Mouse (Mus musculus): ENCODE measurements around the gene Mepe. TPM values are rescaled to one million over a fixed set of nuclear protein-coding genes. Genes with fewer than 3 reads are reported as not detected.

Gene Mepe
- not detected in 2 replicates for polyA plus RNA-seq (2014; fragmentation: Nextera tagmentation; extraction: Ambion mirVana)

DNA sequence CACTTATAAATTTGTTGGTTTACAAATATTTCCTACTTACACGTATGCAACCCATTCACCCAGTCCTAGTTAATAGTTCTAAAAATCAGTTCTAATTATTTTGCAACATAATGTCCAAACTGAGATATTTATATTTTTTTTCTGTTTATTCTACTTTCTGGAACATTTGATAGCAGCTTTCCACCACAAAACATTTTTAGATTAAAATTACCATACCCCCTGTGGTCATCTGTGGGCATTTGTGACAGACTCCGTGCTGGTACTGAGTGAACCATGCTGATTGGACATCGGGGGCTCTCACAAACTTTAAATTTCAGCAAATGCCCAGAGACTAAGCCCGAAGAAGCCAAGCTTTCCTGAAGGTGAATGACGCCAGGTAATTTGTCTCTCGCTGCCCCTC, at the start of gene Mepe:
Gene Mepe (plus strand): TSS at position 301 of the 400 bp plus-strand sequence.
- Histone ChIP-seq H3K4me3 (replicated peaks; ENCODE audit: low read depth, low read length) (no peak within 1 kb of the TSS), H3K9ac (replicated peaks; ENCODE audit: low read length) (no peak within 1 kb of the TSS), H3K9me3 (ENCODE audit: control insufficient read depth, low read length) (no peaks in the 10 kb centered on the region), H3K4me2 (ENCODE audit: low read length) (no peak within 1 kb of the TSS), H3K27me3 (ENCODE audit: control insufficient read depth, insufficient read depth, low read length) (no peaks in the 10 kb centered on the region), H3K4me1 (ENCODE audit: control insufficient read depth, insufficient read depth, low read length) (no peaks in the 10 kb centered on the region), H3K27ac (replicated peaks; ENCODE audit: low read depth, low read length) (no peak within 1 kb of the TSS), H3K36me3 (ENCODE audit: control insufficient read depth, insufficient read depth, low read length) (no peaks in the 10 kb centered on the region)
- WGBS, result 86% methylated on average over 6 of the region's 6 CpGs
- DNase-seq (no peak), ATAC-seq (ENCODE audit: low FRiP score, low TSS enrichment) (no peak)

DNA sequence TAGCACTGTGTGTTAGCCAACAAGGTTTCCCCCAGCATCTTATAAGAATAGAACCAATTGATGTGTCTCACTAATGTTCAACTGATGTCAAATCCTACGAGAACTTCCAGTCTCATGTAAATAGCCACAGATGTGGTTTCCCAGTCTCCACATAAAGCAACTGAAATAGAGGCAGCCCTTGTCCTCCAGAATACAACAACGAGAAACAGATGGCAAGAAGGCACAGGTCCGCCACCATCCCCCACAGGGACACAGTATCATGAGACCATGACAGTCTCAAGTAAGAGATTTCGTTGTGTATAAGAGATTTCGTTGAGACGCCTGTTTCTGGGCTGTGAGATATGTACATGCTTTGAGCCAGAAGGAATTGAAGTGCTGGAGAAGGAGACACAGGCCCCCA, 30.9 kb upstream of the Mepe start:
- H3K4me3 ChIP-seq (replicated peaks; ENCODE audit: low read depth, low read length), result no peak overlapping the region
- H3K4me1 ChIP-seq (ENCODE audit: control insufficient read depth, insufficient read depth, low read length), result no peaks in the 10 kb centered on the region
- DNase-seq (no peak), ATAC-seq (ENCODE audit: low FRiP score, low TSS enrichment) (no peak)
- 83% methylated on average over 6 of the region's 6 CpGs for WGBS
- H3K27ac ChIP-seq (replicated peaks; ENCODE audit: low read depth, low read length), result no peak overlapping the region
- no peaks in the 10 kb centered on the region for H3K27me3 ChIP-seq (ENCODE audit: control insufficient read depth, insufficient read depth, low read length)
- no peaks in the 10 kb centered on the region for H3K36me3 ChIP-seq (ENCODE audit: control insufficient read depth, insufficient read depth, low read length)
- no peaks in the 10 kb centered on the region for H3K9me3 ChIP-seq (ENCODE audit: control insufficient read depth, low read length)
- H3K9ac ChIP-seq (replicated peaks; ENCODE audit: low read length), result no peak overlapping the region
- H3K4me2 ChIP-seq (ENCODE audit: low read length), result no peak overlapping the region

DNA sequence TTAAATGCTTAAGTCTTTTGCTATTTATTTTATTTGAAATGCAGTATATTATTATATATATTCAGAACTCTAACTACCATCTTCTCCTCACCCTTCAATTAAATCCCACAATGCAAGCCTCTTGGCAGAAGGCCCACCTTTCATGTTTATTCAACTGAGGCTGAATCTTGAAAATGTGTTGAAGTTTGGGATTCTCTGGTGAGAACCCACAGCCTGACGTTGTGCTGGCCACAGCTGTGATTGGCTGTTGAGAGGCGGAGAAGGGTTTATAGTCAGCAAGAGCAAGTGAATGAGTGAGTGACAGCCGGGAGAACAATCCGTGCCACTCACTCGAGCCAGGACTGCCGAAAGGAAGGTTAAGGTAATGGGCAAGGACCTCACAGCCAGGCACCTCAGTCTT, 26.1 kb upstream of the Mepe start, which contains the start of gene Ibsp:
Gene Ibsp (plus strand): TSS at position 178 of the 400 bp plus-strand sequence.
- H3K4me2 ChIP-seq (ENCODE audit: low read length), result no peak within 1 kb of the TSS
- ATAC-seq (ENCODE audit: low FRiP score, low TSS enrichment) (no peak), DNase-seq (peak; percentile 4)
- no peak within 1 kb of the TSS for H3K27ac ChIP-seq (replicated peaks; ENCODE audit: low read depth, low read length)
- WGBS, result 47% methylated on average over 6 of the region's 6 CpGs
- H3K9me3 ChIP-seq (ENCODE audit: control insufficient read depth, low read length), result no peaks in the 10 kb centered on the region
- no peak within 1 kb of the TSS for H3K4me3 ChIP-seq (replicated peaks; ENCODE audit: low read depth, low read length)
- no peaks in the 10 kb centered on the region for H3K27me3 ChIP-seq (ENCODE audit: control insufficient read depth, insufficient read depth, low read length)
- H3K9ac ChIP-seq (replicated peaks; ENCODE audit: low read length), result no peak within 1 kb of the TSS
- H3K36me3 ChIP-seq (ENCODE audit: control insufficient read depth, insufficient read depth, low read length), result no peaks in the 10 kb centered on the region
- H3K4me1 ChIP-seq (ENCODE audit: control insufficient read depth, insufficient read depth, low read length), result no peaks in the 10 kb centered on the region

DNA sequence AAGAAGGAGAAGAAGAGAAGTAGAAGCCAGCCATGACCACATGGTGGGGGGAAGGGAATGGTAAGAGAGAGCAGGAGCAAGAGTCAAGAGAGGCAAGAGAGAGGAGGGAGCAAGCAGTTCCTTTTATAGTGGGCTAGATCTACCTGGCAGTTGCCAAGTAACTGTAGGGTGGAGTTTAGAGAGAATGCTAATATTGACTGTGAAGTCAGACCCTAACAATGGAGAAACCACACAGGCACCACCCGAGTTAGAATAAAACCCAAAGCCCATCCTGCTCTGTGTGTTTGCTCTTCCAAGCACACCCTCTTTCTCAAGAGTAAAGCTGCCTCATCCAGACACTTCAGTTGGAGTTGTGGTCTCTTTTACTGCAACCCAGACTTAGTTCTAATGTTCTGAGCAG, 11.1 kb upstream of the Mepe start:
- no peaks in the 10 kb centered on the region for H3K36me3 ChIP-seq (ENCODE audit: control insufficient read depth, insufficient read depth, low read length)
- H3K27ac ChIP-seq (replicated peaks; ENCODE audit: low read depth, low read length), result no peak overlapping the region
- no peaks in the 10 kb centered on the region for H3K9me3 ChIP-seq (ENCODE audit: control insufficient read depth, low read length)
- no peak for DNase-seq
- H3K4me2 ChIP-seq (ENCODE audit: low read length), result no peak overlapping the region
- no peak overlapping the region for H3K9ac ChIP-seq (replicated peaks; ENCODE audit: low read length)
- H3K27me3 ChIP-seq (ENCODE audit: control insufficient read depth, insufficient read depth, low read length), result no peaks in the 10 kb centered on the region
- no peak overlapping the region for H3K4me3 ChIP-seq (replicated peaks; ENCODE audit: low read depth, low read length)
- no peaks in the 10 kb centered on the region for H3K4me1 ChIP-seq (ENCODE audit: control insufficient read depth, insufficient read depth, low read length)
- 54% methylated on average over 1 of the region's 1 CpGs for WGBS
- ATAC-seq (ENCODE audit: low FRiP score, low TSS enrichment), result no peak

DNA sequence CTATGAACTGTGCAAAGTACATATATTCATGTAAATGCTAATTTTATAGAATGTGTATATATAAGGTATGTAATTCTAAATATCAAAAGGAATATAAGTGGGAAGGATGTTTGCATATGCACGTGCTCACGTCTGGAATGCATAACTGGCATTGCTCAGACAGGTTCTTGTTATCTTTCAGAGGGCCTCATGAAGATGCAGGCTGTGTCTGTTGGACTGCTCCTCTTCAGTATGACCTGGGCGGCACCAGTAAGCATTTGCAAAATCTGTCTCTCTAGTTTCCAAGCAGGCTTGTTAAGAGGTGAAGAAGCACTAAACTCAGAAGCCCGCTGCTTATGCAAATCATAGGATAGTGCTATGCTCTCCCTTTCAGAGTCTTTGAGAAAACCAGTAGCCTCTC, 1.8 kb downstream of the Mepe start:
- H3K4me2 ChIP-seq (ENCODE audit: low read length), result no peak overlapping the region
- no peaks in the 10 kb centered on the region for H3K4me1 ChIP-seq (ENCODE audit: control insufficient read depth, insufficient read depth, low read length)
- no peak overlapping the region for H3K27ac ChIP-seq (replicated peaks; ENCODE audit: low read depth, low read length)
- no peak for ATAC-seq (ENCODE audit: low FRiP score, low TSS enrichment)
- no peak for DNase-seq
- no peak overlapping the region for H3K9ac ChIP-seq (replicated peaks; ENCODE audit: low read length)
- no peaks in the 10 kb centered on the region for H3K27me3 ChIP-seq (ENCODE audit: control insufficient read depth, insufficient read depth, low read length)
- H3K4me3 ChIP-seq (replicated peaks; ENCODE audit: low read depth, low read length), result no peak overlapping the region
- H3K9me3 ChIP-seq (ENCODE audit: control insufficient read depth, low read length), result no peaks in the 10 kb centered on the region
- H3K36me3 ChIP-seq (ENCODE audit: control insufficient read depth, insufficient read depth, low read length), result no peaks in the 10 kb centered on the region
- WGBS, result 73% methylated on average over 4 of the region's 4 CpGs

DNA sequence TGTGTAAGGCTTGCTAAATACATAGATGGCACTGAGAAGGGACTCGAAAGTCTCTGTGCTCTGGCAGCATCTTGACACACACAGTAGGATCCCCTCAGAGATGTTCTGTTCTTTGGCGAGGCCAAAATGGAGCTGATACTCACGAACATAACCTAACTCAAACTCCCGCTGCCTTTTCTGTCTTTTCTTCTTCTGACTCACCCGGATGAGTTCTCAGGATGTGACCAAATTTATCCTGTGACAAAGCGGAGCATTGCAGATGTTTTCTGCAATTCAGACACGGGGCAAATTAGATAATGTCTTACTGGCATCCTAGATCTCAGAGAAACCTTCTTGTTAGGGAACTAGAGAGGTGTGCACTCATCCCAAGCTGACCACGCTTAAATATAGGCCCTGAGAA, 2.3 kb downstream of the Mepe start:
- no peak overlapping the region for H3K4me2 ChIP-seq (ENCODE audit: low read length)

DNA sequence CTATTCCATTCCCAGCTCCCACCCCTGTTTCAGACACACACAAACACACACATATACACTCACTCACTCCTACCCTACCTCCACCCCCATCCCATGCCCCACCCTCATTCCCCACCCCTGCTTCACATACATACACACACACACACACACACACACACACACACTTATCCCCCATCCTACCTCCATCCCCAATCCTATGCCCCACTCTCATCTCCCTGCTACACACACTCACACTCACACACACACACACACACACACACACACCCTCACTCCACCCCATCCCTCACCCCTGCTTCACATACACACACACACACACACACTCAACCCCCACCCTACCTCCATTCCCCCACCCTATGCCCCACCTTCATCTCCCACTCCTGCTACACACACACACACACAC, 2.7 kb downstream of the Mepe start:
- Histone ChIP-seq H3K4me1 (ENCODE audit: control insufficient read depth, insufficient read depth, low read length) (no peaks in the 10 kb centered on the region), H3K27ac (replicated peaks; ENCODE audit: low read depth, low read length) (no peak overlapping the region), H3K36me3 (ENCODE audit: control insufficient read depth, insufficient read depth, low read length) (no peaks in the 10 kb centered on the region), H3K4me3 (replicated peaks; ENCODE audit: low read depth, low read length) (no peak overlapping the region), H3K9ac (replicated peaks; ENCODE audit: low read length) (no peak overlapping the region), H3K4me2 (ENCODE audit: low read length) (no peak overlapping the region), H3K9me3 (ENCODE audit: control insufficient read depth, low read length) (no peaks in the 10 kb centered on the region), H3K27me3 (ENCODE audit: control insufficient read depth, insufficient read depth, low read length) (no peaks in the 10 kb centered on the region)
- no peak for DNase-seq
- 0 out of 2 replicates have a peak, but pooled peaks have one; percentile 14 for ATAC-seq (ENCODE audit: low FRiP score, low TSS enrichment)

More for the DNA sequence above, 2.3 kb downstream of the Mepe start:
- DNase-seq (no peak), ATAC-seq (ENCODE audit: low FRiP score, low TSS enrichment) (no peak)
- no peaks in the 10 kb centered on the region for H3K9me3 ChIP-seq (ENCODE audit: control insufficient read depth, low read length)
- H3K27me3 ChIP-seq (ENCODE audit: control insufficient read depth, insufficient read depth, low read length), result no peaks in the 10 kb centered on the region
- H3K9ac ChIP-seq (replicated peaks; ENCODE audit: low read length), result no peak overlapping the region
- H3K27ac ChIP-seq (replicated peaks; ENCODE audit: low read depth, low read length), result no peak overlapping the region
- no peak overlapping the region for H3K4me3 ChIP-seq (replicated peaks; ENCODE audit: low read depth, low read length)
- 83% methylated on average over 8 of the region's 8 CpGs for WGBS
- no peaks in the 10 kb centered on the region for H3K36me3 ChIP-seq (ENCODE audit: control insufficient read depth, insufficient read depth, low read length)
- H3K4me1 ChIP-seq (ENCODE audit: control insufficient read depth, insufficient read depth, low read length), result no peaks in the 10 kb centered on the region

DNA sequence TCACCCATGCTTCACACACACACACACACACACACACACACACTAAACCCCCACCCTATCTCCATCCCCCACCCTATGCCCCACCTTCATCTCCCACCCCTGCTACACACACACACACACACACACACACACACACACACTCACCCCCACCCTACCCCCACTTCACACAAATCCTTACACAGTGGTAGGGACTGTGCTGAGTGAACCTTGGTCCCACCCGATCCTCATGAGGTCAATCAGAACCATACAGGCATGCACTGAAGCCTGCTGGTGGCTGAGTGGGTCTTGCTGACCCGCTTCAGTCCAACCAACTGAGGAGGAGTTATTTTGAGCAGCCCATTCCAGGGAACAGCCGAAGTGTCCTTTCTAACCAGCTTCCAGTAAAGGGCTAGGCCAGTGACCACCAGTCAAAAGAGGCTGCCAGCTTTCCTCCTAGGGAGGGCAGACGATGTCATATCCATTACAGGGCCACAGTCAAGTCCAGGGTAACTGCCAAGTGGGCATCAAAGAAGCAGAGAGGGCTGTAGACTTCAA, 3.3 kb downstream of the Mepe start:
- 91% methylated on average over 4 of the region's 4 CpGs for WGBS
- Histone ChIP-seq H3K4me2 (ENCODE audit: low read length) (no peak overlapping the region), H3K9ac (replicated peaks; ENCODE audit: low read length) (no peak overlapping the region), H3K36me3 (ENCODE audit: control insufficient read depth, insufficient read depth, low read length) (no peaks in the 10 kb centered on the region), H3K27me3 (ENCODE audit: control insufficient read depth, insufficient read depth, low read length) (no peaks in the 10 kb centered on the region), H3K27ac (replicated peaks; ENCODE audit: low read depth, low read length) (no peak overlapping the region), H3K9me3 (ENCODE audit: control insufficient read depth, low read length) (no peaks in the 10 kb centered on the region), H3K4me1 (ENCODE audit: control insufficient read depth, insufficient read depth, low read length) (no peaks in the 10 kb centered on the region), H3K4me3 (replicated peaks; ENCODE audit: low read depth, low read length) (no peak overlapping the region)
- DNase-seq (no peak), ATAC-seq (ENCODE audit: low FRiP score, low TSS enrichment) (0 out of 2 replicates have a peak, but pooled peaks have one; percentile 58)

DNA sequence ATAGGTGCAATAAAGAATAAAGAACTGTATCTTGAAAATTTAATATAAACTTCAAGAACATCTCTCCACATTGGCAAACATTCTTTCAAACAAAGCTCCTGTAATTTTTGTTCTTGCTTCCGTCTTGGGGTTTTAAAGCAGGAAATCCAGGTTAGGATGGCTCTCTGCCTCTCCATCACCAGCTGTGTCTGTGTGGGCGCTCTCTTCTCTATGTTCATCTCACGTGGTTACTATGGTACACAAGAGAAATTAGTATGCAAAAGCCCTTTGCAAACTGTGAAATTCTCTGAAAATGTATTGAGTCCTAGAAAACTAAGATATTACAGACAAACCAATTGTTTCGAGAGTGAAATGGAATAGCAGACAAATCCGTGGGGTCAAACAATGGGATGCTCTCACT, 4.3 kb downstream of the Mepe start:
- Histone ChIP-seq H3K36me3 (ENCODE audit: control insufficient read depth, insufficient read depth, low read length) (no peaks in the 10 kb centered on the region), H3K27me3 (ENCODE audit: control insufficient read depth, insufficient read depth, low read length) (no peaks in the 10 kb centered on the region), H3K4me3 (replicated peaks; ENCODE audit: low read depth, low read length) (no peak overlapping the region), H3K4me2 (ENCODE audit: low read length) (no peak overlapping the region), H3K9me3 (ENCODE audit: control insufficient read depth, low read length) (no peaks in the 10 kb centered on the region), H3K4me1 (ENCODE audit: control insufficient read depth, insufficient read depth, low read length) (no peaks in the 10 kb centered on the region), H3K27ac (replicated peaks; ENCODE audit: low read depth, low read length) (no peak overlapping the region), H3K9ac (replicated peaks; ENCODE audit: low read length) (no peak overlapping the region)
- DNase-seq, result no peak
- no peak for ATAC-seq (ENCODE audit: low FRiP score, low TSS enrichment)
- WGBS, result 76% methylated on average over 5 of the region's 5 CpGs
